Mouse (Mus musculus) forebrain, embryonic 15.5 days (tissue): Measurements from ENCODE around the gene Ccdc180. TPM values are rescaled to one million over a fixed set of nuclear protein-coding genes. Genes with fewer than 3 reads are reported as not detected.

Source experiments
- ATAC-seq: fragments of 200-750 bp; cut with Nextera tagmentation; replicated peaks from 2 replicates; pipeline ENCODE4 v1.8.0; 2017; ENCODE audit warnings: mild to moderate bottlenecking, moderate TSS enrichment, moderate library complexity
- H3K27ac ChIP-seq: fragments of 300-500 bp; sonication (generic); replicated peaks from 2 replicates; pipeline ENCODE4 v1.5.1; 2015; ENCODE audit warnings: mild to moderate bottlenecking, inconsistent platforms
- H3K27me3 ChIP-seq: fragments of 300-500 bp; sonication (generic); 2 replicates; pipeline ENCODE4 v1.6.1; 2015; ENCODE audit warnings: inconsistent platforms
- H3K36me3 ChIP-seq: fragments of 300-500 bp; sonication (generic); 2 replicates; pipeline ENCODE4 v1.6.1; 2015; ENCODE audit warnings: mild to moderate bottlenecking, inconsistent platforms
- H3K4me1 ChIP-seq: fragments of 300-500 bp; sonication (generic); 2 replicates; pipeline ENCODE4 v1.6.1; 2015; ENCODE audit warnings: inconsistent platforms
- H3K4me2 ChIP-seq: fragments of 300-500 bp; sonication (generic); replicated peaks from 2 replicates; pipeline ENCODE4 v1.6.1; 2015; ENCODE audit warnings: mild to moderate bottlenecking, inconsistent platforms
- H3K4me3 ChIP-seq: fragments of 300-500 bp; sonication (generic); 2 replicates; pipeline ENCODE4 v1.5.1; 2015; ENCODE audit warnings: mild to moderate bottlenecking, inconsistent platforms
- H3K9ac ChIP-seq: fragments of 300-500 bp; sonication (generic); replicated peaks from 2 replicates; pipeline ENCODE4 v1.6.1; 2015; ENCODE audit warnings: mild to moderate bottlenecking, inconsistent platforms
- H3K9me3 ChIP-seq: fragments of 300-500 bp; sonication (generic); 2 replicates; pipeline ENCODE4 v1.6.1; 2016; ENCODE audit warnings: inconsistent platforms
- WGBS: fragments of 180-500 bp; shearing (Covaris S2); methylation state at CpG from one replicate; pipeline ENCODE4 v1.1.7; 2015; ENCODE audit warnings: mixed read lengths; 5-methylcytosine and 5-hydroxymethylcytosine counted together
- polyA plus RNA-seq: library from polyadenylated mRNA; unstranded; fragments of >200 nt; fragmentation: Nextera tagmentation; extraction: Ambion mirVana; gene quantifications from 2 replicates; pipeline ENCODE4 v1.2.1, GENCODE M21; 2015

Ccdc180 gene
- polyA plus RNA-seq, 1 experiment from 2014 or later: 0.59 TPM

GRCm38 (mm10) chr4:45964771-45965439, 74.8 kb downstream of the Ccdc180 start, which contains the start of gene Tdrd7:
TSS of gene Tdrd7 (plus strand) at chr4:45965334.
- H3K9me3 ChIP-seq: no peaks in the 10 kb centered on the region
- H3K36me3 ChIP-seq: no peaks in the 10 kb centered on the region
- 81% methylated on average over 10 of the region's 10 CpGs for WGBS
- no peaks in the 10 kb centered on the region; the same call in 1 of the 2 replicates for H3K4me1 ChIP-seq
- 0 out of 2 replicates have a peak, but pooled peaks cover 3% of the 10 kb centered on the region for H3K27me3 ChIP-seq
- no peak within 1 kb of the TSS for H3K4me3 ChIP-seq
- no peak within 1 kb of the TSS for H3K9ac ChIP-seq
- no peak within 1 kb of the TSS for H3K27ac ChIP-seq
- H3K4me2 ChIP-seq: no peak within 1 kb of the TSS
- no peak for ATAC-seq

GRCm38 (mm10) chr4:45965737-45966447, 75.8 kb downstream of the Ccdc180 start:
- Histone ChIP-seq H3K9ac (no peak overlapping the region), H3K4me2 (no peak overlapping the region), H3K27ac (no peak overlapping the region), H3K4me3 (no peak overlapping the region), H3K4me1 (no peaks in the 10 kb centered on the region; the same call in 1 of the 2 replicates), H3K9me3 (no peaks in the 10 kb centered on the region), H3K36me3 (no peaks in the 10 kb centered on the region), H3K27me3 (0 out of 2 replicates have a peak, but pooled peaks cover 4% of the 10 kb centered on the region)
- WGBS: 43% methylated on average over 13 of the region's 13 CpGs
- no peak for ATAC-seq

DNA sequence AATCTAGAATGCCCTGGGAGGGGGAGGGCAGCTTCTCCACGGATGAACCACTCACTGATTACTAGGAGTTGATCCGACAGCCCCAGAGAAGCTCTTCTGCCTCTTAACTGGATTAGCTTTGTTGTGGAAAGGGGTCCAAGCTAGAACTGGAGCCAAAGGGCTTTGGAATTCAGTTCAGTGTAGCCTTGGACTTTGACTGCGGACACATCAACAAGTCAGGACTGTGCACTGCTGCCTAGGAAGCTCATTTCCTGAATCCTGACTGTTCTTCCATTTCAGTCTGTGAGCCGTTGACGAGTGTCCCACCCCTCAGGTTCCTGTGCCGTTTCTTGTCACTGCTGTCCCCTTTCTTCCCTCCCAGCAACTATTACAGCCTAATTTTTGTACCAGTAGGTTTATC, 76.6 kb downstream of the Ccdc180 start:
- Histone ChIP-seq H3K27me3 (0 out of 2 replicates have a peak, but pooled peaks cover 5% of the 10 kb centered on the region), H3K9ac (no peak overlapping the region), H3K9me3 (no peaks in the 10 kb centered on the region), H3K4me2 (no peak overlapping the region), H3K4me1 (no peaks in the 10 kb centered on the region; the same call in 1 of the 2 replicates), H3K27ac (no peak overlapping the region), H3K4me3 (no peak overlapping the region), H3K36me3 (no peaks in the 10 kb centered on the region)
- WGBS: 14% methylated on average over 6 of the region's 6 CpGs
- ATAC-seq: no peak

DNA sequence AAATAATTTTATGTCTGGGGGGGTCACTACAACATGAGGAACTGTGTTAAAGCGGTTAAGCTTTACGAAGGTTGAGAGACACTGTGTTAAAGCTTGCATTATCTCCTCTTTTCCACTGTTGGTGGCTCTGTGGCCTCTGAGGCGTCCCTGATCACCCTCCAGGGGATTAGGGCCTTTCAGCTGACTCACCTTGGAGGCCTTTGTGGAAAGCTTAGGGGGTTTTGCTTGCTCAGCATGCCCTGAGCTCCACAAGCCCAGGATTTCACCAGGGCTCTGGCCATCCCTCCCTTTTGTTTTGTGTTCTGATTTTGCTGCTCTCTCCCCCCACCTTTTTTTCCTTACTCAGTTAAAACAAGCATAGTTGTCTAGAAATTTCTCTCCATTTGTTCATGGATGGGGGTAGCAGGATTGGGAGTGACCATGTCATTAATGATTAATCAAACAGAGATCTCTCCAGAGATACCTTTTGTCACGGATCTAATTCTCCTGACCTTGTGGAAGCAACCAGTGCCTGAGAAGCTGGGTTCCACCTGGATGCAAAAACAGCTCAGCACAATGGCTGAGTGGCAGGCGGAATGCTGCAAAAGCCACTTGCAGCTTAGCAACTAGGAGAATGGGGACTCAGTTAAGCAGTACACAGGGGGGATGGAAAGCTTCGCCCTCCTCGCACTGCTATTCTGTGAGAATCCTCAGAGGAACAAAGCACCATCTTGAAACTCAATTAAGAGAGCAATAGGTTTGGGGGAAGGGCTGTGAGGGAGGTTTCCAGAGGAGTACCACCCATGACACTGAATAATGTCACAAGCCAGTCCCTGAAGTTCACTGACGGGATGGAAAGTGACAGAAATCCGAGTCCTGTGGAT, 77.6 kb downstream of the Ccdc180 start:
- no peak overlapping the region for H3K4me3 ChIP-seq
- WGBS: 18% methylated on average over 9 of the region's 9 CpGs

DNA sequence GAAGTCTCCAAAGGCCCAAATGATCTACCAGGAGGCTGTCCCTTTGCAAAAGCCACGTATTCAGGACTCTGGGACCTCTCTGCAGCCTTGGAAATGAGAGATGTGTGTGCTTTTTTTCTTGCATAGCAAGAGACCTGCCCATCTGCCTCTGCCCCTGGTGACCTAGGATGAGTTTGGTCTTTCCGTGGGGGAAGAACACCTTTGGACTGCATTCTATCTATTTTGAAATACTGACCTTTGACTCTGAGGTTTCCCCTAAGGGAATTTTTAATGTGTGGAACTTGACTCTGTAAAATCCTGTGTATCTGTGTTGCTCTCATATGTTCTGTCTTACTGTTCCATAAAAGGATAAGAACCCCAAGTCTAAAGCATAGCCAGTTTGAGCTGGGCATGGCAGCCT, 78.9 kb downstream of the Ccdc180 start:
- ATAC-seq: no peak
- 76% methylated on average over 2 of the region's 2 CpGs for WGBS

More for the DNA sequence above, 77.6 kb downstream of the Ccdc180 start:
- H3K27ac ChIP-seq: no peak overlapping the region
- H3K4me2 ChIP-seq: no peak overlapping the region
- 0 out of 2 replicates have a peak, but pooled peaks cover 5% of the 10 kb centered on the region for H3K27me3 ChIP-seq
- ATAC-seq: no peak
- H3K4me1 ChIP-seq: peaks cover 1% of the 10 kb centered on the region
- no peak overlapping the region for H3K9ac ChIP-seq
- no peaks in the 10 kb centered on the region for H3K36me3 ChIP-seq
- H3K9me3 ChIP-seq: no peaks in the 10 kb centered on the region

DNA sequence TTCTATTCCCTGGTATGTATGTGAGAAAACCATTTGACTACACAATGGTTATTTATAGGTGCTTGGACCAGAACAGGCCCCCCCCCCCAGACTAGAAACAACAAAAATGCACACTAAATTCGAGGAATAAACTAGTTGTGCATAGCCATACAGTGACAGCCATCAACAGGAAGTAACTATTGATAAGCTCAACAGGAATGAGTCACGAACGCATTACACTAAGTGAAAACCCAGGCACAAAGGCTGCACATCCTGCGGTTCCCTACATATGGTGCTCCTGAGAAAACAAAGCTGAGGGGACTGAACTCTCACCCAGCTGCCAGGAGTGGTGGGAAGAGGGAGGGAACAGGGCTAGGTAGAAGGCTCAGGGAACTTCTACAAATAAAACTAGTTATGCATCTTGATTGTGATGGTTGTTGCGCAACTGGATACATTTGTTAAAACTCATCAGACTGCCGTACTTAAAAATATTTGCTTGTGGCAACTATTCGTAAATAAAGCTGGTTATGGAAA, 80.0 kb downstream of the Ccdc180 start:
- WGBS: 71% methylated on average over 7 of the region's 7 CpGs
- no peak overlapping the region for H3K27ac ChIP-seq
- ATAC-seq: no peak
- no peak overlapping the region for H3K4me3 ChIP-seq
- H3K36me3 ChIP-seq: no peaks in the 10 kb centered on the region
- no peak overlapping the region for H3K9ac ChIP-seq
- H3K9me3 ChIP-seq: no peaks in the 10 kb centered on the region
- H3K27me3 ChIP-seq: peaks cover 14% of the 10 kb centered on the region; the same call in 1 of the 2 replicates
- H3K4me1 ChIP-seq: peaks cover 10% of the 10 kb centered on the region
- no peak overlapping the region for H3K4me2 ChIP-seq

More for the DNA sequence above, 78.9 kb downstream of the Ccdc180 start:
- Histone ChIP-seq H3K27me3 (peaks cover 10% of the 10 kb centered on the region; the same call in 1 of the 2 replicates), H3K27ac (no peak overlapping the region), H3K4me1 (peaks cover 10% of the 10 kb centered on the region), H3K4me2 (no peak overlapping the region), H3K36me3 (no peaks in the 10 kb centered on the region), H3K9ac (no peak overlapping the region), H3K4me3 (no peak overlapping the region), H3K9me3 (no peaks in the 10 kb centered on the region)

DNA sequence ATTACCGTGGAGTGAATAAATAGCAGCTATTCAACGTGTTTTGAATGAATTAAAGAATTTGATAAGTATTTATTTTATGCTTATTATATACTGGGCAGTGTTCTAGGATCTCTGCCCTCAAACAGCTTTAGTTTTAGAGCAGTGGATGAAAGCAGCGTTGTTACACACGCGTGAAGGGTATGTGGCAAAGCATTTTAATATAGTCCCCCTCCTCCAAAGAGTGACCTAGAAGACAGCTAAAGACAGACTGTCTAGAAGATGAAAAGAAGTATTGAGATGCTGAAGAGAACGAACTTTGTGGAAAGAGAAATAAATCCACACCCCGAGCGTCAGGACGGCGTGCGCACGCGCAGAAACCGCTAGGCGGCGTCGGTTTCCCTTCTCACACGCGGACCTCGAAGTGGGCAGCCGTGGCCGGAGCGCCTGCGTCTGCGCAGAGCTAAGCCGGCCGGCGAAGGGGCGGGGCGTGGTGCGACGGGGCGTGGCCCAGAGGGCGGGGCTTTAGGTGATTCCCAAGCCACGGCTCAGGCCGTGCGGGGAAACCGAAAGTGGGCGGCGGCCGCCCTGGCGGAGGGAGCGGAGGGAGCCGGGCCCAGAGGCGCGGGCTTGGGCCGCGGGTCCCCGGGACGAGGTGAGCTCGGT, 81.8 kb downstream of the Ccdc180 start:
- H3K9ac ChIP-seq: peak overlapping the region; percentile 60
- no peaks in the 10 kb centered on the region for H3K9me3 ChIP-seq
- peak; percentile 98 for ATAC-seq
- peak overlapping the region; percentile 89 for H3K4me2 ChIP-seq
- H3K4me3 ChIP-seq: peak overlapping the region; percentile 64
- no peak overlapping the region for H3K27ac ChIP-seq
- WGBS: 1% methylated on average over 51 of the region's 51 CpGs
- peaks cover 10% of the 10 kb centered on the region for H3K4me1 ChIP-seq
- peaks cover 14% of the 10 kb centered on the region; the same call in 1 of the 2 replicates for H3K27me3 ChIP-seq
- H3K36me3 ChIP-seq: no peaks in the 10 kb centered on the region

GRCm38 (mm10) chr4:45972448-45972854, 82.3 kb downstream of the Ccdc180 start:
- no peaks in the 10 kb centered on the region for H3K36me3 ChIP-seq
- peak overlapping the region; percentile 89 for H3K4me2 ChIP-seq
- peak overlapping the region; percentile 64 for H3K4me3 ChIP-seq
- 0% methylated on average over 44 of the region's 53 CpGs for WGBS
- no peaks in the 10 kb centered on the region for H3K9me3 ChIP-seq
- H3K9ac ChIP-seq: peak overlapping the region; percentile 60
- H3K4me1 ChIP-seq: peaks cover 10% of the 10 kb centered on the region
- no peak overlapping the region for H3K27ac ChIP-seq
- ATAC-seq: no peak; the same call in none of the 2 replicates
- peaks cover 14% of the 10 kb centered on the region; the same call in 1 of the 2 replicates for H3K27me3 ChIP-seq

DNA sequence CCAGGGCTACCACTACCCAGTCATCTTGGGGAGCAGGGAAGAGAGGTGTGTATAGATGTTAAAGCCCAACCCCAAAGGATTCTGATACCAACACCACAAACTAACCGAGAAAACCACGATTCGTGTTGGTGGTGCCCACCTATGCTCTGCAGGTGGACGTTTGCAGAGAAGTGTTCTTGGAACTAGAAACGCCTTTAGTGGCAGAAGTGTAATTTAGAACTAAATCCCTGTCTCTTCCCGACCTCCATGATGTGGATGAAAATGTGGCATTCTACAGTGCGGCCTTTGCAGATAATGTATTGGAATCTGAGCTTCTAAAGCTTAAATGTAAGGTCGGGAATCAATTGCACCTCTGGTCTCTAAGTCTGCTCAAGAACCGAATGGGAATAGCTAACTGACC, 82.8 kb downstream of the Ccdc180 start:
- H3K27ac ChIP-seq: no peak overlapping the region
- ATAC-seq: 0 out of 2 replicates have a peak, but pooled peaks have one; percentile 1
- 19% methylated on average over 9 of the region's 9 CpGs for WGBS

DNA sequence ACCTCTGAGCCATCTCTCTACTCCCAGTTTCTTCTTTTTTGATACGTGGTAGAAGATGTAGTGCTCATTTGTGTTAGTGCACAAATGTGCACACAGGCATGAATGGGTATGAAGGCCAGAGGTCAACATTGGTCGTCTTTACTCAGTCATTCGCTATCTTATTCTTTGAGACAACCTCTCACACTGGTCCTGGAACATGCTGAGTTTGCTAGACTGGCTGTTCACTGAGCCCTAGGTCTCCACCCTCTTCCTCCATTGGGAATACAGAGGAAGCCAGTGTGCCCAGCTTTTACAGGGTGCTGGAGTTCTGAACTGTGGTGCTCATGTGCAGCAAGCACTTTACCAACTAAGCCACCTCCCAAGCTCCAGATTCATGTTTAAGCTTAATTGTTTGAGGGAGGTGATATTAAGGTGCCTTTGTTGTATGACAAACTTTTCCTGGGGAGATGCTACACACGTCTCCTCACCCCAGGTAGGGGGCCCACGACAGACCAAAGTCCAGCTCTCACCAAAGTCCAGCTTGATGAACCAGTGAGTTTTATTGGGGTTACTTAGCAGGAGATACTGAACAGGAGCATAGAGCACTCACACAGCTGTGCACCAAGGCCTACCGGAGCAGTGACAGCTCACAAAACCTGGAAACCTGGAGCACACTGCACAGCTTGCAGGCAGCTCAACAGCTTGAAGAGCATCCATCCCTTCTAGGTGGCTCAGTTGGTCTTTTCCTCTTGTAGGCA, 87.0 kb downstream of the Ccdc180 start:
- H3K4me3 ChIP-seq: no peak overlapping the region
- H3K27ac ChIP-seq: no peak overlapping the region
- ATAC-seq: no peak
- peaks cover 9% of the 10 kb centered on the region; the same call in 1 of the 2 replicates for H3K27me3 ChIP-seq
- no peaks in the 10 kb centered on the region for H3K36me3 ChIP-seq
- no peak overlapping the region for H3K9ac ChIP-seq
- no peaks in the 10 kb centered on the region for H3K9me3 ChIP-seq
- H3K4me2 ChIP-seq: no peak overlapping the region
- 81% methylated on average over 6 of the region's 6 CpGs for whole genome bisulfite sequencing
- H3K4me1 ChIP-seq: peaks cover 10% of the 10 kb centered on the region

More for the DNA sequence above, 82.8 kb downstream of the Ccdc180 start:
- H3K4me3 ChIP-seq: peak overlapping the region; percentile 64
- peak overlapping the region; percentile 60 for H3K9ac ChIP-seq
- no peaks in the 10 kb centered on the region for H3K36me3 ChIP-seq
- H3K9me3 ChIP-seq: no peaks in the 10 kb centered on the region
- H3K4me2 ChIP-seq: peak overlapping the region; percentile 89
- H3K4me1 ChIP-seq: peaks cover 10% of the 10 kb centered on the region
- H3K27me3 ChIP-seq: peaks cover 14% of the 10 kb centered on the region; the same call in 1 of the 2 replicates
